Mouse (Mus musculus) erythroid progenitor cell, adult 5-6 weeks (primary cell): ENCODE measurements around the gene Rcan1. TPM values are rescaled to one million over a fixed set of nuclear protein-coding genes. Genes with fewer than 3 reads are reported as not detected.

Experiments used
- ATAC-seq: replicated peaks from 2 replicates; pipeline ENCODE4 v1.8.0; 2016; ENCODE audit warnings: moderate number of reproducible peaks, mild to moderate bottlenecking, moderate TSS enrichment, inconsistent platforms; ENCODE audit not compliant: poor library complexity, low FRiP score, severe bottlenecking
- total RNA-seq, 2 experiments: library from RNA; stranded (forward) in 1 of 2; stranded (reverse) in 1 of 2; fragments of 150-400 nt in 1 of 2; fragments of 186-747, 209-891 nt in 1 of 2; gene quantifications; 2 replicates each; pipeline versions ENCODE4 v1.2.3 to v1.2.4; 2015 to 2017; ENCODE audit warnings: low replicate concordance in 2 of 2

Rcan1 gene
- total RNA-seq, 2 experiments from 2014 or later, result 3.4 to 3.9 TPM

DNA sequence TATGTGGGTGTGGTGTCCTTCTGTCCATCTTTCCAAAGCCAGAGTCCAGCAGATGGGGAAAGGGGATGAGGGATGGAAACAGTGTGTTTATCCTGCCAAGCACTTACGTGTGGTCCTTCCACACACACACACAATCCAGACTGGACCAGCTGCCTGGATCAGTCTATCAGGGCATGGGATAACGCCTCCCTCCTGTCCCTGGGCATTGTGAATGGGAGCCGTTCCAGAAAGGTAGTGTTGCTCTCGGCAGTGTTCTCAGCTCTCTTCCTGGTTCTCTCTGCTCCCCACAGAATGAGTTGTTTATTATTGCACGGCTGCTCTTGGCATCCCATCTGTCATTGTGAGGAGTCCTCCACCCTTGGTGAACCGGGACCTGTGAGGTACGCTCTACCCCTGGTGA is 110.0 kb downstream of the Rcan1 start:
- ATAC-seq, result no peak

DNA sequence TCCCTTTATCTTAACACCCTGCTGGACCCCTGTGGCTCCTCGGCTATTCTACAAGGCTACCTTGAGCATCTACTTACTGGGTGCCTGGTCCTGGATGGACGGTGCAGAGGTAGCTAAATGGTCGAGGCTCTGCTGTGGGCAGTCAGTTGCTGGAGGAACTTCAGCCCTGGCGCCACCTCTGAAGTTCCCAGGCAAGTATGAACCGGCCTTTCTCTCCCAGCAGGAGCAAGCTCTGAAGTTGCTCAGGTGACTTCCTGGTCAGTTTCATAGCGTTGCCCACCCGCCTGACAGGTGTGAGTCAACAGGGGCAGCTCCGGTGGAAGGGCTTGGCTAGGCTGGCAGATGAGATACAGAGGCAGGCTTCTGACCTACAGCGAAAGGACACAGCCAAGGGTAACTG is 111.4 kb downstream of the Rcan1 start, which contains the start of gene Kcne1:
Kcne1 (minus strand) TSS at position 240 of the 400 bp plus-strand sequence.
- no peak for ATAC-seq

DNA sequence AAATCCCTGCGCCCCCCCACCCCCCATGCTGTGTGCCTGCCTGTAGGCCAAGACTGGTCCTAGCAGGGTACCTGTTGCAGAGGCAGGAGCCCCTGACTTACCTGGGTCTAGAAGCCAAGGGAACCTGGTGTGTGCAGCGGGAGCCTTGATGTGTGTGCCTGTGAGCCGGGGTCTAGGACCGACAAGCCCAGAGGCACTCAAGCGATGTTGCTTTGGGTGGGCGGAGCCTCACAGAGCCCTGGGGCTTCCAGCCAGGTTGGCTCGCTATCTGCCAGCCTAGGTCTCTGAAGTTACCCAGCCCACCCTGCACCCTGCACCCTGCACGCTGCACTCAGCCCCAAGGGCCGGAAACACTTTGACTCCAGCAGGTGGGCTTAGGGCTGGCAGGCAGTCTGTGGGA is 111.9 kb downstream of the Rcan1 start:
- no peak; the same call in 1 of the 2 replicates for ATAC-seq

DNA sequence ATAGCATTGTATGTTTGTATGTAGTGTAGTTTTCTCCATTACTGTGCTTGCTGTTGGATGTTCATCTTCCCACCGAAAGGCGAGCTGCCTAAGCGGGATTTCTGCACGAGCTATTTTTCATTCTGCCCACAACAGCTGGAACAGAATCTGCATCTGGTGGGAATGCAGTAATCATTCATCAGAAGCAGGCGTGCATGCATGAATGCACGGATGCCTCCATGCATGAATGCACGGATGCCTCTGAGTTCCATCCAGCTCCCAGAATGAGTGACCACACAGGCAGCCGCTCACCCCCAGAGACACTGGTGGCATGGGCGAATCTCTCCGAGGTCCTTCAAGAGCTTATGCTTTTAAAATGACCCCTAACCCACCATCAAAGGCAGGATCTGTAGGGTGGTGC is 113.1 kb downstream of the Rcan1 start:
- no peak for ATAC-seq

DNA sequence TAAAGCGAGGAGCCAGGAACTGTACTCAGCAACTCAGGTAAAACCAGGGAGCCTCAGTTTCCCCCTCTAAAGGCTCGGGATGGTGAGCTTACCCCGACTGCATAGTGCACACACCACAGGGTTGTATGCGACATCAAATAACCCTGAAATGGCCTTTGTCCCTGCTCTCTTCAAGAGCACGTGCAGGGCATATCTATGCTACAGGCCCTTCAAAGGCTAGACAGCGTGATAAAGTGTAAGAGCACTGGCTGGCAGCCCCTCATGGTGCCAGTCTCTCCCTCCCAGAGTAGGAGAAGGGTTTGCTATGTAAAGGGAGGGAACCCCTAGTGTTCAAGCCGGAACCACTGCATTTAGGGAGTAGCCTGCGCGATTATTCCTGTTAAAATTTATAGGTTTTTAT is 113.6 kb downstream of the Rcan1 start:
- ATAC-seq, result no peak

DNA sequence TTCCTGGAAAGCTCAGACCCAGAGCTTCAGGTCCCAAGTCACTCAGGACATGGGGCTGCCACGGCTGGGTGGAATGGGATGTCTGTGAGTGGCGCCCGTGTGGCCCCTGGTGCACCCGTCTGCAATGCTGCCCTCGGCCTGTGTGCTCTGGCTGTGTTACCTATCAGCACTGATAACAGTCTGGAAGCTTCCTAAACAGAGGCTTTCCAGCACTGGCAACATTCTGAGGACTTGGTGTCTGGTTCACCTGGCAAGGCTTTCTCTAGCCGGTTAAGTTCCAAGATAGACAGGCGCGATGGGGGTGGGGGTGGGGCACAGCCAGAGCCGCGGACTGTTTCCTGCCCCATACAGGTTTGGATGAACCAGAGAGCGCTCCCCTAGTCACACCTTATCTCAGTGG is 114.7 kb downstream of the Rcan1 start:
- no peak for ATAC-seq

DNA sequence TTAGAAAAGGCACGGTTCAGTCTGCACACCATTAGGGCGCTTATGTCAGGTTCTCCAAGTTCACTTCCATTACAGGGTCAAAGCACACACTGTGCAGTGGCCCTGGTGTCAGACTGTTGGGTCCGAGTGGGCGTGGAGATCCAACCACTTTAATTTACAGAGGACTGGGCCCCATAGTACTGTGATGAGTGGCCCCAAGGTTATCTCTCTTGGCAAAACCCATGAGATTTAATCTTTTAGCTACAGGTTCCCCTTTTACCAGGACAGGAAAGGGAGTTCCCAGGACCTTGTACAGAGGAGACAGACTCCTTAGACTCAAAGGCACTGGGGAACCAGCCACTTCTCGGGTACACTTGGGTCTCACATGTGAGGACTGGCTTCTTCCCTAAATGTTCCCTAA is 115.3 kb downstream of the Rcan1 start:
- ATAC-seq, result no peak

DNA sequence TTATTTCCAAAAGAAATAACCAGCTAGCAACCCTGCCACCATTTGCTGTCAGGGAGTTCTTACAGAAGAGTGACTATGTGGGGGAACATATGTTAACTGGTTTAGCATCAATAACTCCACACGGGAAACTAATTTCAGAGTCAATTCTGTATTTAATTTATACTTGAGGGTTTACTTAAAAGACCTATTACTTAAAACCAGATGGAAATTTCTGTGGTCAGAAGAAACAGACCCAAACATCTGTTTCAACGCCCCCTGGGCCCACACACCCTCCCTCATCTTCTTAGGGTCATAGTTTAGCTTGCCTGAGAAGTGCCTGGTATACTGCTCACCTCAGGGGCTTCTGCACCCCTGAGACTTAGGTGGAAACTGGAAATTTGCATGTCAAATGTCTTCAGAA is 116.8 kb downstream of the Rcan1 start:
- ATAC-seq, result no peak

DNA sequence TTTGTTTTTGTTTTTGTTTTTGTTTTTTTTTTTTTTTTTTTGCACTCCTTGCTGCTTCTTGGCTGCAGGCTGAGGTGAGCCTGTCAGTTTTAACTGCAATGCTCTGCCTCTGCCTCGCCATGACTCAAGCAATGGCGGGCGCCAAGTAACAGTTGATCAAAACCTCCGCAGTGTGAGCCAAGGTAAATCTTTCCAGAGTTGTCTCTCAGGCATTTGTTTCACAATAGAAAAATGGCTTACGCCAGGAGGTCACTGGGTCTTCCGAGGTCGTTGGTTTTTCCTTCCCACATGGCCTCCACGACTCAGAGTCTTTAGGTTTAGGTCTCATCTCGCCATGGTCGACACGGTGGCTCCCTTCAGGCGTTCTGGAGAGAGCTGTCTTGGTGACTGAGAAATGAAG is 117.4 kb downstream of the Rcan1 start:
- ATAC-seq, result no peak

DNA sequence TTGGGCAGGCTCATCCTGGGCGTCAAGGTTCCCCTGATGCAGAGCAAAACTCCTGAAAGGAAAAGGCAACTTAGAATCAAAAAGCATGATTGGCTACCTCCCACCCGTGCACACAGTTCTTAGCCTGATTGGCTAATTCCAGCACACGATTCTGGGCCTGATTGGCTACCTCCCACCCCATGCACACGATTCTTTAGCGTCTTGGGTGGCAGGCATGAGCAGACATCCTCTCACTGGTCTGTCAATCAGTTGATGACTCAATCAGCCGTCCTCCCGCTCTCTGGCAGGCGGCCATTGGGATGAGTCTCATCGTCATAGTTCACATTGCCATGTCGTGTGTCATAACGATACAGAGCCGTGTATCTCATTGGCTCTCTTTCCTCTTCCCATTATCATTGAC is 121.7 kb downstream of the Rcan1 start:
- no peak for ATAC-seq

DNA sequence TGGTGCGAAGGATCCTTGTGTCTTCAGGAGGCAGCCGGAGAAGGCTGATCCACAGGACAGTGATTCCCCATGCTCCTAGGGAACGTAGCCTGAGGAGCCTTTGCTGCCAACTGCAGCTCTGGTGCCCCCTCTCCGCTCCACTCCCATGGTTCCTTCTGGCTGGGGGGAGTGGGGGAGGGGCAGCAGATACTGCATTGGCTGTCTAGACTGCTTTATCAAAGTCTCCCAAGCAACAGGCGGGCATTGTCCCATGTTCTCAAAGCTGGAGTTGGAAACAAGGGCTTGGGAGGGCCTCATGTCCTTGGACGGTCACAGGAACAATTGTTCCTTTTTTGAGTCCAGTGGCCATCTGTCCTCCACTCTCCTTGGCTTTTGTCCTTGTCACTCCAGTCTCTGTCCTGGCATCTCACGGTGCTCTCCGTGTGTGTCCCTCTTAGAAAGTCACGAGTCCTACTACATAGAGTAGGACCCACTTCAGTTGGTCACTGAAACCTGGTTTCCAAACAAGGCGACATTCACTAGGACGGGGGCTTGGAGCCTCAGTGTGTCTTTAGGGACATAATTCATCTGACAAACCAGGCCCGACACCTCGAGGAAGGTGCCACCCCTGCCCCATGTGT is 124.3 kb downstream of the Rcan1 start:
- ATAC-seq, result no peak

DNA sequence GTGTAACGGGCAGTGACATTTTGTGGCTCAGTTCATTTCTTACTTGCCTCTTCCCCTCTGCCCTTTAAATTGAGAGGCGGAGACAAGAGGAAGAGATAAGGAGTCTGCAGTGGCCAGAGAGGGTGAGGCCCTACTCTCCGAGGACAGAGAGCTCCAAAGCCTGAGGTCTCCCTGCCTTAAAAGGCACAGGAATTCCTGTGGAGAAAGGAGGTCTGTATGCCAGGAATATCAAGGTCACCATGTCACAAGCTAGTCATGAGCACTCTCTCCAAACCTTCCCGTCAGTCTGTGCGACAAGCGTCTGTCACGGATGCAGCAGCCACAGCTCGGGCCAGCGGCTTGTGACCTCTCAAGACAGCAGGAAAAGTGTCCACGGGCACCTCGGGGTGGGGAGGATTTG is 125.5 kb downstream of the Rcan1 start:
- ATAC-seq, result no peak

Other genes with a start within 250 kb of the Rcan1 start
- gene Kcne2, start 178.5 kb downstream of the Rcan1 start, total RNA-seq (2015; ENCODE audit: low replicate concordance), result not detected in 2 replicates
- not detected in 2 replicates for gene Kcne2, start 178.5 kb downstream of the Rcan1 start, total RNA-seq (2017; ENCODE audit: low replicate concordance)
- 7.5 and 50.1 TPM in 2 replicates for gene Smim11, start 169.6 kb downstream of the Rcan1 start, total RNA-seq (2015; ENCODE audit: low replicate concordance)
- 20.7 and 28.7 TPM in 2 replicates for gene Smim11, start 169.6 kb downstream of the Rcan1 start, total RNA-seq (2017; ENCODE audit: low replicate concordance)
- not detected in 2 replicates for gene Fam243, start 149.4 kb downstream of the Rcan1 start, total RNA-seq (2015; ENCODE audit: low replicate concordance)
- gene Fam243, start 149.4 kb downstream of the Rcan1 start, total RNA-seq (2017; ENCODE audit: low replicate concordance), result not detected in 2 replicates
- not detected in 2 replicates for gene Kcne1, start 111.4 kb downstream of the Rcan1 start, total RNA-seq (2015; ENCODE audit: low replicate concordance)
- gene Kcne1, start 111.4 kb downstream of the Rcan1 start, total RNA-seq (2017; ENCODE audit: low replicate concordance), result not detected in 2 replicates
- not detected in 2 replicates for gene Clic6, start 14.9 kb upstream of the Rcan1 start, total RNA-seq (2015; ENCODE audit: low replicate concordance)
- not detected in 2 replicates for gene Clic6, start 14.9 kb upstream of the Rcan1 start, total RNA-seq (2017; ENCODE audit: low replicate concordance)